Mouse (Mus musculus): Measurements from ENCODE around the gene Asap3. TPM values are rescaled to one million over a fixed set of nuclear protein-coding genes. Genes with fewer than 3 reads are reported as not detected.

The Asap3 gene
- total RNA-seq, 2 experiments from 2014 or later, result 1.6 to 2.8 TPM

DNA sequence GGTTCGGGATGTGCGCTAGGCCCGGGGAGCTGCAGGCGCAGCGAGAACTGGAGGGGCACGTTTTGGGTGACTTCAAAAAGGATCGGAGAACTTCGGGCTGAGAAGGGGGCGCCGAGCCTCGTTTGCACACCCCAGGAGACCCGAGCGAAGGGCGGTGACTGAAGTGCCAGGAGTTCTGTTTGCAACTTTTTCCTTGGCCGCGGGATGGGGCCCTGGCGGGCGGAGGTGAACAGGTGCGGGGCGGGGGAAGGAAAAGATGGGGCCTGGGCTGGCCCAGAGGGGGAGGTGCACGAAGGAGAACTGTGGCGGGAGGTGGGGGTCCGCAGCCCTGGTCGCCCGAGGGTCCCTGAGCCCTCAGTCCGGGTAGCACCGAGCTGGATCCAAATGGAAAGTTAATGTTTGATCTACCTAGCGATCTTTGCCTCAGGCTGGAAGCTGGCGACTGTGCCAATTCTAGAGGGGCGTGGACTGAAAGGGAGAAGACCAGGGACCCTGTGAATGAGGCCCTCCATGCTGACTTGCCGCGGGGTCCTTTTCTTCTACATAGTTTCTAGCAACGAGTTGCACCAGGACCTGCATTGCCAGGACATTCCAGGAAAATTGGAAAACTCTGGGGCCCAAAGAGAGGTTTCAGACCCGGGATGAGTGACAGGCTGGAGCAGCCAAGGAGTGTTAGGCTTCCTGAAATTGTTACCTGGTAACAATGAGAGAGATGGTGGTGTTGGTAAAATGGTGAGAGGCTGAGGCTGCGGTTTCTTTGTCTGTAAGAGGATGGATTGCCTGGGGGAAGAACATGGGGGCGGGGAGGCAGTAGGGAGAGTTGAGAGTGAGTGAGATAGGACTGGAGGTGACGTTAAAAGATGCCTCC, 42.5 kb downstream of the Asap3 start:
- DNase-seq (ENCODE audit: low spot score in 2 of 2), result no peak

DNA sequence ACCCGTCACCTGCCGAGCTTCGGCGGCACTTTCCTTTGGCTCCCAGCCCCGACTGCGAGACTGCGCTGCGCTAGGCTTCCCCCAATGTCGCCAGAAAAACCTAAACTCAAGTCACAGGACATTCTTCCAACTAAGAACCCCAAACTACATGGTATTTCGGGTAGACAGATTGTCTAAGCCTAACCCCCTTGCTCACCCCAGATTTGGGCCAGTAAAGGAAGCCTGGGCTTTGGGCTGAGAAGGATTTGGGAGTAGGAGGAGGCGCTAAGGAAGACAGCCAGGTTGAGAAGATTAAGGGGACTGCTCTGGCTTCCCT, 43.1 kb downstream of the Asap3 start:
- DNase-seq (ENCODE audit: low spot score in 2 of 2), result no peak

DNA sequence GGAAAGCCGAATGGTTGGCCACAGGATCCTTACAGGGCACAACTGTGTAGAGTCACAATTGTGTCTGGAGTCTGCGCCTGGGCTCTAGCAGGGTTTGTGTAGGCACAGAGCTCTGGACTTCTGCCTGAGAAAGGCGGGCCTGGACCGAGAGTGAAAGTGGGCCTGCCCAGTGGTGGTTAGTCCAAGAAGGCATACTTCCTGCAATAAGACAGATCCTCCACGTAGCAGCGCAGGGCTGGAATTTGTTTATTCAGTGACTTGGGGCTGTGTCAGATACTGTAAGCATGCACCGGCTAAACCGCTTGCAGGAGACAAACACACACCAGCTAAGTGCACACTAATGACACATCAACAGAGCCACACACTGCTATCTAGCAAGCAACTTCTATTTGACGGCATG, 43.6 kb downstream of the Asap3 start:
- DNase-seq (ENCODE audit: low spot score in 2 of 2), result no peak

DNA sequence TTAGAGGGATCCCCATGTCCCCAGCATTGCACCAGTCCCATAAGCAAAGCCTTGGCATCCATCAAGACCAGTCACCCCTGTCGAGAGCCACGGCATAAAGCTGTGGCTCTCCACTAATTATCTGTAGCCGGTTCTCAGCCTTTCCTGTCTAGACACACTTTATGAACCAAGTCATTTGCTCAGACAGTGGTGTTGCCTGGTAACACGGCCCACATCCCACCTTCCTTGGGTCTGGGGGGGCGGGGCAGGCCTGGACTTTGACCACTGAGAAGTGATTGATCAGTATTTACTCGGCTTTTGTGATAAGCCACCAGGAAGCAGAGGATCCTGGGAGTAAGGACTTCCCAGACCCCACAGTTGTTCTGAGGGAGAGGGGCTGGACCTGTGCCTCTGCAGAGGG, 49.8 kb downstream of the Asap3 start:
- no peak for DNase-seq (ENCODE audit: low spot score in 2 of 2)

DNA sequence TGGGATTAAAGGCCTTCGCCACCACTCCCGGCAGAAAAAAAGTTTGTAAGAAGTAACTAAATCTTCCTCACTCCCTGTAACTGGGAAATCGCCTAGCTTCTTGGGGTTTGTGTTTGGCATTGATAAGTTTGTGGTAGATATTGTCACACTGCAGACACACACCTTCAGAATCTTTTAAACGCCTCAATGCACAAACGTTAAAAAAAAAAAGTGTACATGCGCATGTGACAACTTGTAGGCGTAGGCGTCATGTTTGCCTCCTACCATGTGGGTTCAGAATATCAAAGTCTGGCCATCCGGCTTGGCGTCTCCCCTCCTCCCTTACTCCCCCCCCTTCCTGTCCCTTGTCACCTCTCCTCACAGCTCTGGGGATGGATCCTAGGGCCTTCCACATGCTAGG, 50.5 kb downstream of the Asap3 start:
- DNase-seq (ENCODE audit: low spot score in 2 of 2), result no peak

DNA sequence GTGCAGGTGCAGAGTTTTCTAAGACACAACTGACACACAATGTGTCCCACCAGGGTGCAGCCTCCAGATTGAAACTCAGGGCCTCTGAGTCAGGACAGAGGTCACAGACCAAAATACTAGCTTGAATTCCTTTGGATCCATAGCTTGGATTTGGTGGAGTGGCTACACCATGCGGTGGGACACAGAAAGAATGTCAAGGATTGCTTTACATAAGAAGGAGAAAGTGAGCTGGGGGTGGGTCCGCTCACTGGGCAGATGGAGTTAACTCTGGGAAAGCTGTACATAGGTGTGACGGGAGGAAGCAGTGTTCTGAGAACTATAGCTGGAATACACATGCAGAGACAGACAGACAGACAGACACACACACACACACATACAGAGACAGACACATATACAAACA, 53.8 kb downstream of the Asap3 start:
- no peak for DNase-seq (ENCODE audit: low spot score in 2 of 2)

DNA sequence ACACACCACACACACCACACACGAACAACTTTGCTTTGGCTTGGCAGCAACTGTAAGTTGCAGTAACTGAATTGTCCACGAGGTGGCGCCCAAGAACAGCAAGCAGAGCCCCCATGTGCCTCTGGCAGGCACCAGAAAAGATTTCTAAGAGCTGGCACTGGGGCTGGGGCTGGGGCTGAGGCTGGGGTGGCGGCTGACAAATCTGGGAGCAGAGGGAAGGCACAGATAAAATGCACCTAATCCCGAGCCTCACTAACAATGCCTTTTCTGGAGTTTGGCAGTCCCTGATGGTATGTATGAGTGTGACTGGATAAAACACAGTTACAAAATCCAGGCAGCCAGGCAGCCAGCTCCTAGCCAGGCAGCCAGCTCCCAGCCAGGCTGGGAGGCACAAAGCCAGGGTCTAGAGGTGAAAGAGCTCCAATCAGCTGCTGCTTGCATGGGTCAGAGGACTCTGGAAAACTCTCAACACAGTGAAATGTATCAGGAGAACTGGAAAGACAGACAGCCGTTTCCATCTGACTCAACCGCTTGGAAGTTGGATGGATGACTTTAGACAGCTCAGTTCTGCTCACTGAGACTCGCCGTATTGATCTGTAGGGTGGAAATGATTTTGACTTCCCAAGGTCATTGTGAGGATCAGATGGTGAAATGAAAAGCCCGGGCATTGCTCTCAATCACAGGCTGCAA, 54.5 kb downstream of the Asap3 start:
- peak; percentile 84 to 88 for DNase-seq (ENCODE audit: low spot score in 2 of 2)

DNA sequence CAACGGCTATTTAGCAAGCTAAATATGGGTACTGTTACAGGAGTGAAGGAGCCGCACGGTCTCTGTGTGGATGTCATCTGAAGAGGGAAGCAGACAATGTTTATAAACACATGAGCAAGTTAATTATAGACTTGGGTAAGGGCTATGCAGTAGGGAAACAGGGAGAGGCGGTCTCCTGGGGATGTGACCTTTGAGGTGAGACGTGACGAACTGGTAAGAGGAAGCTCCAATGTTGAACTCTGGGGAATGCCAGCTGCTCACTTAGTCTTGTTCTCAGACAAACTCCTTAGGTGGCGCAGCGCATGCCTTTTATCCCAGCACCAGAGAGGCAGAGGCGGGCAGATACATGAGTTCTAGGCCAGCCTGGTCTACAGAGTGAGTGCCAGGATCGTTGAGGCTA, 55.7 kb downstream of the Asap3 start:
- no peak for DNase-seq (ENCODE audit: low spot score in 2 of 2)

DNA sequence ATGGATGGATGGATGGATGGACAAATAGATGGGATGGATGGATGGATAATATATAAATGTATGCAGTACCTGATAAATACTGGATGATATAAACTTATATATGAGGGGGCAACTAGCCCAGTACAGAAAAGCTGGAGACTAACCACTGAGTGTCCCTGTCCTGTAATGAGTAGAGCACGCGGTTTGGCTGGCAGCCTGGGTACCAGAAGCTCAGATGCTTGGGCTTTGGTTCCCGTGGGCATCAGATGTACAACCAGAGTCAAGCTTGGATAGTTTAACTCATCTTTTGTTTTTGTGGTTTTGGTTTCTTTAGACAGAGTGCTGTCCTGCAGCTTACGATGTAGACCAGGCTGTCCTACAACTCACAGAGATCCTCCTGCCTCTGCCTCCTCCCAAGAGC, 57.4 kb downstream of the Asap3 start:
- DNase-seq (ENCODE audit: low spot score in 2 of 2), result no peak

DNA sequence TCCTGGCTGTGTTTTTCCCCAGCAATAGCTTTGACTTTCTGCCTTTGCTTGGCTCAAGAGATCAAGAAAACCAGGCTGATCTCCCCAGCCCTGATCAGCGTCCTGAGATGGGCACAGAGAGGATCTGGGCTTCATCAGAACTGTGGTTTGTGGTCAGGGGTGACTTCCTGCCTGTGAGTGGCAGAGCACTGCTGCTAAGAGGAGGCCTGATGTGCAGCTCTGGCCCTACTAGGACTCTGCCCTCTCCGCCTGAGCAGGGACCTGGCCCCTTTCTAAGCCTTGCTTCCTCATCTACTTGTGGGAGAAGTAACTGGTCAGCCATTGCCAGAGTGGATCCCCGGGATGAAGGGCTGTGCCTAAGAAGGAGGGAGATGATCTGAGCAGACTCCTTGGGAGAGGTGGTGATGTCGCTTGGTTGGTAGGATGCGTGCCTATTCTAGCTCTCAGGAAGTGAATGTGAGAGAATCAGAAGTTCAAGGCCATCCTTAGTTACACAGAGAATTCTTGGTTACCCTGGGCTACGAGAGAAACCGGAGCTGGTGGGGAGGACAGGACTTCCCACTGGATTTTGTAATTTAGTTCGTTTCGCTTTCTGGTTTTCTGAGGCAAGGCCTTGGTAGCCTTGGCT, 60.7 kb downstream of the Asap3 start:
- no peak for DNase-seq (ENCODE audit: low spot score in 2 of 2)

DNA sequence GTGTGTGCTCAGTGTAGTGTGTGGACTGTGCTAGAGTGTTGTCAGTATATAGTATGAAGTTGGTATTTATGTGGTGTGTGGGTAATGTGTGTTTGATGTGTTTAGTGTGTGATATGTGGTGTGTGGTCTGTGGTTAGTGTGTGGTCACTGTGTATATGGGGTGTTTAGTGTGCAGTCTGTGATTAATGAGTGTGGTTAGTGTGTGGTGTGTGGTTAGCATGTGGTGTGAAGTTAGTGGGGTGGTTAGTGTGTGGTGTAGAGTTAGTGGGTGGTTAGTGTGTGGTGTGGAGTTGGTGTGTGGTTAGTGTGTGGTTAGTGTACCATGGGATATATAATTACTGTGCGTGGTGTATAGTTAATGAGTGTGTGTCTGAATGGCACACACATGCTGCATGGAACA, 62.7 kb downstream of the Asap3 start:
- no peak for DNase-seq (ENCODE audit: low spot score in 2 of 2)

DNA sequence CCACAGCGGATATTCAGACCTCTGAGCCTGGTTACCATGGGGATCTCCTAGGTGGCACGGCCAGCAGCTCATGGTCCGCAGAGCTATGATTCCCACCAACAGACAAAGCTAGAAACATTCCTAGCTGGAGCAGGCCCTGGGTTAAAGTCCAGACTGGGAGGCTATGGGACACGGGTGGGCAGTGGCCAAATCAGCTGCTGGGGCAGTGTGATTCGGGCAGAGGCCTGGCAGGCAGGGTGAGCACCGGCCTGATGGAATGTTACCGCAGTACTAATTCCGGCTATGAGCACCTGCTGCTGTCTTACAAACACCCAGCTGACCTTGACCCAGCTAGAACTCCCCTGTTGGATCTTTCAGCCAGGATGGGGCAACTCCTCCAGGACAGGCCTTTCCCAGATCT, 64.5 kb downstream of the Asap3 start:
- DNase-seq (ENCODE audit: low spot score in 2 of 2), result no peak

DNA sequence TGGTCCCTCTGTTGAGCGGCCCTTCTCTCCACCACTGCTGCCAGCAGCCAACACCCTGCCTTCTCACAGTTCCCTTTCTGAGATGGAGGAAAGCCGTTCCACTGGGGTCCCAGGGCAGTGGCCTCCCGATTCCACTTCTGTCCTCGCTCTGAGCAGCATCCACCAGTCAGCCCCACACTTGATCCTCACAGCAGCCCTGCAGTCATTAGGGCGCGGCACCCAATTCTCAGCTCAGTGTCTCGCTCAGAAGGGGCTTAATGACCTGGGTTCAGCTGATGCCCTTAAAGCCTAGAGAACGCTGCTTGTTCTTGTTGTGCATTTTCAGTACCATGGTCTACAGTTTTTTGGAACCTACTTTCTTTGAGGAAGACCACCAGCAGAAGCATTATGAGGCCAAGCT, 74.9 kb downstream of the Asap3 start:
- no peak for DNase-seq (ENCODE audit: low spot score in 2 of 2)

DNA sequence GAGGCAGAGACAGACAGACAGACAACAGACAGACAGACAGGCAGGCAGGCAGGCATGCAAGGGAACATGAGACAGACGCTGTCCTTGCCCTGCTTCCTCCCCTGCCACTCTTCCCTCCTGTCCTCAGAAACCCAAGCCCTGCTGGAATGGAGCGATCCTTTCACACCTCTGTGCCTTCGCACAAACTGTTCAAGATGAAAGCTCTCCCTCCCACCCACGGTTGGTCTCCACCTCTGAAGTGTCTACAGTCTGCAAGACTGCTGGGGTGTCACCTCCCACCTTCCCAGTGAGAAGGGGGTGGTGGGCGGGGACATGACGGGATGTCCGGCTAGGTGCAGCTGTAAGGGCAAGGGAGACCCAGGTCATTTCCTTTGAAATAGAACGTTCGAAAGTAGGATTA, 75.4 kb downstream of the Asap3 start:
- no peak for DNase-seq (ENCODE audit: low spot score in 2 of 2)

DNA sequence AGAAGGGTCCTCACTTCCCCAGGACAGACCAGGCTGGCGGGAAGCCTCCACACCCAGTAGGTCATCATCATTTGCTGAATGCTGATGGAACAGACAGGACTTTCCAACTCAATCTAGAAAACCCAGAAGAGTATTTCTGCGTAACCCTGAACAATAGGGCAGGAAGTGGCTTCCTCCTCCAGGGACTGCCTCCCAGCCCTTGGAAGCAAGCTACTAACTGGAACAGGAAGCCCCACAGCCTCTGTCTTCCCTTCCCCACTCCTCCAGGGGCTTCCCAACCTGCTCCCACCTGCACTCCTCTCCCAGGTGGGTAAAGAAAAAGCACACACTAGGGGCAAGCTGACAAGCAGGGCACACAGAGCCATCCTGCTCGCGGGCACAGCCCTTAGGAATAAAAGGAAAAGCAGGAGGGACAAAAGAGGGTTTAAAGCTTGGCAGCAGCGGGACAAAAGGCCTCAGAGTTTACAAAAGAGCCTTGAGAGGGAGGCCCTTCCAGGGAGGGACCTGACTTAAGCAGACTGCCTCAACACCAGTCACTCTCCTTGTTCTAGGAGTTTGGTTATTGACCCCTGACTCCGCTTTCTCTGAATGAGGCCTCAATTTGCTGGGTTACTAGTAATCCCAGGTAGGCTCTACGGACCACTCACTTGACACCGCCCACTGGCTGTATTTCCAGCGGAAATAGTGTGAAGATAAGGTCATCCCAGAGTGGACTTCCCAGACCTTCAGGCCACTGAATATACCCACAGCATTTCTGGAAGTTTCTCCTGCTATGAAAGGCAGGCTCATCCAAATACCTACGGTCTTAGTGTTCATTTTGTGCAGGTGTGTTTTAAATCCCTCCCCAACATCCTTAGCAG, 76.7 kb downstream of the Asap3 start:
- DNase-seq (ENCODE audit: low spot score in 2 of 2), result no peak

DNA sequence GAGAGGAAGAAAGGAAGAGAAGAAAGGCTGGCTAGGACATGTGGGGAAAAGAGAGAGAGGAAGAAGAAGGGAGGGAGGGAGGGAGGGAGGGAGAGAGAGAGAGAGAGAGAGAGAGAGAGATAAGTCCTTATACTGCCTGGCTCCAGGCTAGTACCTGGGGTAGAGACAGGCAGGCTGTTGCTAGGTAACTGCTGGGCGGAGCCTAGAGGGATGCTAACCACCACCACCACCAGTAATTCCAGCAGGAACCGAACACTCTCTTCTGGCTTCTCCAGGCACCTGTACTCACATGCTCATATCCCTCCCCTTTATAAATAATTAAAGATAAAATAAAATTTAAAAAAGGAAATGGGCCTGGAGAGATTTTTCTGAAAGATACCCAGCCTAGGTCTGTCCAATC, 77.6 kb downstream of the Asap3 start:
- no peak for DNase-seq (ENCODE audit: low spot score in 2 of 2)

DNA sequence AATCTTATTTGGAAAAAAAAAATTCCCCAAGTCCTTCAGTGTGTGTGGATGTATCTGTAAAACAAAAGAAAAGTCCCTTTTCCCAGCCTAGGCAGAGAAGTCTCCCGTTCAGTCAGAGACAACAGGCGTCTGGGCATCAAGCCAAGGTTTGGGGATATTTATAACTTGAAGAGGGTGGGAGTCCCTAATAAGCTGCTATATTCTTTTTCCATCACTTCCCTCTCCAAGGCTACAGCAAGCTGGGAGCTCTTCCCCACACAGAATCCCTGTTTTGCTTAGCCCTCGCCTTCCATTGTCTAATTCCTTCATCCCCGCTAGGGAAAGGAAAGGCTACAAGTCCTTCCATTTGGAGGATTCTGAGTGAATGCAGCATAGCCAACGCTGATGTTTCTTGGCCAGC, 78.3 kb downstream of the Asap3 start, which contains the start of gene Zfp46:
Gene Zfp46, plus strand, starts transcription at position 229 of the 400 bp plus-strand sequence.
- peak; percentile 59 for DNase-seq (ENCODE audit: low spot score in 2 of 2)

DNA sequence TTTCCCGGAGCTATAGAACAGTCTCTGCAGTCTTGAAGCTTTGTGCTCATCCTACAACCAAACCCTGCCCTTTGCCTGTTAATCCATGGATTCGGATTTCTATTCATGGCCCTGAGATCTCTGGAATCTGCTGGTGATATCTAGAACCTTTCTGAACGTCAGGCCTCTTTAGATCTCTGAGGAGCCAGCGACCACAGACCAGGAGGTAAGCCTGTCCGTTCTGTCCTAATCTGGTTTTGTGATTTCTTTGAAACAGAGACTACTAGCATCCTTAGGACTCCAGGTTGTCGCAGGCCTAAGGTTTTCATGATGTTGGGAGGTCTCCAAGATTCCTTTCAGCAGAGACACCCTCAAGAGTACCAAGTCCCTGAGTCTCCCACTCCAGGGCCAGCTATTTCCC, 78.7 kb downstream of the Asap3 start:
- no peak for DNase-seq (ENCODE audit: low spot score in 2 of 2)

DNA sequence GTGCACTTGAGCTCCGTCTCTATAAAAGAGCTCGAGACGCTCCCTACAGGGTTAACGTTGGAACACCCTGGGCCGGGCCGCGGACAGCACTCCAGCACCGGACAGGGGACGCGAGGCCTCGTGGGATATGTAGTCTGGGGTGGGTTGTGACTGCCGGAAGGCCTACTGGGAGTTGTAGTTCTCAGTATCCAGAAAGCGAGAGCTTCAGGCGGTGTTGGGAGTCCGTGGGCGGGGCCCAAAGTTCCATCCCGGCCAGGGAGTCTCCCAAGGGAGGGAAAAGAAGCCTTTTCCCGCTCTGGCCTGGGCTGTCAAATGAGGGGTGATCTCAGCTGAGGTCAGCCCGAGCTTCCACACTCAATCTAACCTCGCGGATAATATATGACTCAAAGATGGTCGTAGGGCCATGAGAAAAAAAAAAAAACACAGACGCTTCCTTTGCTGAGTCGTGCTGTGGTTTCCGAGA, 79.2 kb downstream of the Asap3 start:
- DNase-seq (ENCODE audit: low spot score in 2 of 2), result peak; percentile 83 to 84

DNA sequence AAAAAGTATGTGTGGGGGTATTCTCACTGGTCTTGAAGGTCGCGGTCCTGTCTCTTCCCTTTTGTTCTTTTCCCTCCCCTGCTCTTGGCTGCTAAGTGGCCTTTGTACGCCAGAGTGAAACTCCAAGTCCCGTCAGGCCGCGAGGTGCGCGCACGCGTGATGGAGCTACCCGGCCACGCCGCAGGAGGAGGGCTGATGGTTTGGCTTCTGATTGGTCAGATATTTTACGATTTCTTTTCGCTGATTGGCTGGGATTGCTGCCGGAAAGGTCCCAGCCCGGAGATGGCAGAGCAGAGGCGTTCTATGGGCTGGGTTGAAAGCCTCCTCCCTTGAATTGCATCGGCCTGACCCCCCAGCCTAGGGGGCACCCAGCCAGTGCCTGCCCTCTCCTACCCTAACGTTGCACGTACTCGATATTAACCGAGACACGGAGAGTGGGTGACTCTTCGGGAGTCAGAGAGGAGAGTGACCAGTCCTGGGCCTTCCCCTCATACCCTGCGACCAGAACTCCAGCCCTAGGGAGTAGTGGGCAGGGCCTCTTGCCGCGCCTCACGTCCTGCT, 79.7 kb downstream of the Asap3 start:
- DNase-seq (ENCODE audit: low spot score in 2 of 2), result peak; percentile 85 to 87

Data from adrenal gland, adult 18-20 months (tissue).